16 mouse cellular contexts compared by ENCODE assay signal in the genomic region with DNA sequence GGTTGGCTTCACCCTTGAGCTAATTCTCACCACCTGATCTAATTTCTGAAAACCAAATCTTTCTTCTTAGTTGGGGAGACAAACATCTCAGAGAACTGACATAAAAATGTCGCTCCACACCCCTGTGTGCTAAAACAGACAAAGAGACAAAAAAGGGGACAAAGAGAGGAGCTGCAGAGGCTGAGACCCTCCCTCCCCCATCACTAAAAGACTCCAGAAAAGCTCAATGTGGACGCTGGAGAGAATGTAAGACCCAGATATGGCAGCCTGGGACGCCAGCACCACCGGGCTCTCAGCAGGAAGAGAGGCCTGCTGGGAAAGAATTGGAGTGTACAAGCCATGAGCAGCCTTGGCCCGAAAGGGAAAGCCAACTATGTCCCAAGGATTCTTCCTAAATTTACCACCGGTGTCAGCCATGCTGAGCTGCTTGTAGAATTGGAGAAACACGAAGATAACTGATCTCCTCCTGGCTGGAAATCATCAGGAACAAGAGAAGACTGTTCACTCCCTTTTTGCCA. TPM values are rescaled to one million over a fixed set of nuclear protein-coding genes. Genes with fewer than 3 reads are reported as not detected.
DNase-seq lines count a peak whose midpoint lies in the region; ATAC-seq and TF ChIP-seq lines count a peak whose summit lies in the region.
"Had no signal": no experiment of that assay in that cellular context is flagged by ENCODE, and none has a peak within 500 bp of the region (broad histone marks: within the 10 kb centered on the region; RNA-seq: fewer than 3 reads in every experiment).

No protein-coding gene starts in this region.

- WGBS in forebrain, embryonic 14.5 days: 41% methylated on average over 7 of the region's 7 CpGs
- WGBS in midbrain, embryonic 12.5 days: 46% methylated on average over 7 of the region's 7 CpGs

- H3K27me3 ChIP-seq in forebrain, embryonic 14.5 days (replicated peaks; ENCODE audit: control insufficient read depth, insufficient read depth, low read length): no peaks in the 10 kb centered on the region
- H3K27me3 ChIP-seq in midbrain, embryonic 12.5 days: no peaks in the 10 kb centered on the region
- H3K27me3 ChIP-seq: limb, embryonic 12.5 days had no signal

- peak overlapping the region; percentile 20; the same call in 1 of the 2 replicates for H3K4me3 ChIP-seq in layer of hippocampus, adult 2 months
- H3K4me3 ChIP-seq in forebrain, embryonic 14.5 days (ENCODE audit: low read depth, low read length): no peak overlapping the region
- H3K4me3 ChIP-seq in midbrain, embryonic 12.5 days: no peak overlapping the region
- H3K4me3 ChIP-seq: erythroblast, embryonic 14.5 days; heart, embryonic 10.5 days; limb, embryonic 12.5 days had no signal

- peak; percentile 54; the same call in 1 of the 2 replicates for ATAC-seq in forebrain, embryonic 14.5 days
- ATAC-seq in midbrain, embryonic 12.5 days (ENCODE audit: low FRiP score, low read depth): 0 out of 2 replicates have a peak, but pooled peaks have one; percentile 23

- peak overlapping the region; percentile 73 for H3K27ac ChIP-seq in layer of hippocampus, adult 2 months
- H3K27ac ChIP-seq in forebrain, embryonic 14.5 days (ENCODE audit: low read depth, low read length): peak overlapping the region; percentile 57
- H3K27ac ChIP-seq in midbrain, embryonic 12.5 days (replicated peaks): peak overlapping the region; percentile 20; the same call in 1 of the 2 replicates
- H3K27ac ChIP-seq: heart, embryonic 10.5 days; limb, embryonic 12.5 days; macrophage had no signal

- no peaks in the 10 kb centered on the region for H3K9me3 ChIP-seq in forebrain, embryonic 14.5 days (replicated peaks; ENCODE audit: control insufficient read depth, low read length)
- H3K9me3 ChIP-seq in midbrain, embryonic 12.5 days: no peaks in the 10 kb centered on the region
- H3K9me3 ChIP-seq: heart, embryonic 10.5 days; limb, embryonic 12.5 days had no signal

- TF ChIP-seq CTCF in layer of hippocampus, adult 2 months (conservative IDR thresholded peaks at IDR 0.05): no peak
- no peak for TF ChIP-seq CTCF in brain, embryonic 14.5 days (IDR thresholded peaks at IDR 0.05; ENCODE audit: borderline replicate concordance, extremely low read depth, insufficient read depth, insufficient read length)

- no peak for DNase-seq in layer of hippocampus, adult 2 months (ENCODE audit: low spot score in 2 of 2)
- no peak for DNase-seq in layer of hippocampus, adult 11-12 months (ENCODE audit: low spot score)
- DNase-seq in brain, embryonic 14.5 days (ENCODE audit: low read depth): peak; percentile 35
- DNase-seq in forebrain, embryonic 14.5 days (ENCODE audit: low spot score): peak; percentile 14
- DNase-seq in kidney, postnatal 25 days: no peak
- DNase-seq in lung, postnatal 4 days: no peak
- no peak for DNase-seq in urinary bladder, postnatal 14 days (ENCODE audit: low spot score)
- DNase-seq: adrenal gland, postnatal 10 days; B cell, adult 2 months; kidney, adult 9 months had no signal

- no peaks in the 10 kb centered on the region for H3K36me3 ChIP-seq in forebrain, embryonic 14.5 days (ENCODE audit: control insufficient read depth, insufficient read depth, low read length)
- H3K36me3 ChIP-seq in midbrain, embryonic 12.5 days: no peaks in the 10 kb centered on the region
- H3K36me3 ChIP-seq: heart, embryonic 10.5 days; limb, embryonic 12.5 days had no signal

- peak overlapping the region; percentile 22; the same call in 1 of the 2 replicates for H3K4me2 ChIP-seq in forebrain, embryonic 14.5 days (ENCODE audit: low read length)
- H3K4me2 ChIP-seq in midbrain, embryonic 12.5 days (replicated peaks): no peak overlapping the region
- H3K4me2 ChIP-seq: limb, embryonic 12.5 days had no signal

- no peak overlapping the region for H3K9ac ChIP-seq in forebrain, embryonic 14.5 days (ENCODE audit: low read length)
- H3K9ac ChIP-seq in midbrain, embryonic 12.5 days (replicated peaks): no peak overlapping the region
- H3K9ac ChIP-seq: limb, embryonic 12.5 days had no signal

- H3K4me1 ChIP-seq in forebrain, embryonic 14.5 days (ENCODE audit: control insufficient read depth, insufficient read depth, low read length): 0 out of 2 replicates have a peak, but pooled peaks cover 7% of the 10 kb centered on the region
- H3K4me1 ChIP-seq in midbrain, embryonic 12.5 days: peaks cover 13% of the 10 kb centered on the region
- H3K4me1 ChIP-seq: limb, embryonic 12.5 days had no signal

- TF ChIP-seq POLR2A in brain, embryonic 14.5 days (IDR thresholded peaks at IDR 0.05; ENCODE audit: borderline replicate concordance, extremely low read depth, insufficient read depth, insufficient read length, poor library complexity, severe bottlenecking): no peak

RNA-seq across cellular contexts. Expression of a gene that starts 8.6 kb away (rescaled TPM):
- total RNA-seq in layer of hippocampus, adult 2 months (2021): 1 to 10 TPM; 3.1 TPM
- 0.98 and 2.2 TPM in 2 replicates for polyA plus RNA-seq in brain, embryonic 14.5 days (2012; rRNA removed)
- polyA plus RNA-seq in forebrain, embryonic 14.5 days (2014; fragmentation: Nextera tagmentation; extraction: Ambion mirVana): 3.9 and 4.5 TPM in 2 replicates
- polyA plus RNA-seq in midbrain, embryonic 12.5 days (2016; fragmentation: Nextera tagmentation; extraction: Ambion mirVana): not detected in 2 replicates
- total RNA-seq: gastrocnemius, adult 8-10 months had no signal
- polyA plus RNA-seq: erythroblast, embryonic 14.5 days; heart, embryonic 10.5 days; macrophage had no signal

RNA-seq across cellular contexts. Expression of a gene that starts 9.0 kb away (rescaled TPM):
- total RNA-seq in layer of hippocampus, adult 2 months (2021): 100 to 1,000 TPM; 227 to 254 TPM
- polyA plus RNA-seq in brain, embryonic 14.5 days (2012; rRNA removed): 804 and 914 TPM in 2 replicates
- polyA plus RNA-seq in forebrain, embryonic 14.5 days (2014; fragmentation: Nextera tagmentation; extraction: Ambion mirVana): 146 and 210 TPM in 2 replicates
- 168 and 207 TPM in 2 replicates for polyA plus RNA-seq in midbrain, embryonic 12.5 days (2016; fragmentation: Nextera tagmentation; extraction: Ambion mirVana)

Comparison
In these comparisons a context has a peak if more than half of its experiments do, and no peak if none do; other contexts are left out.
1. DNase-seq: peak in brain, embryonic 14.5 days (single experiment) and forebrain, embryonic 14.5 days (single experiment); none in layer of hippocampus, adult 2 months (0 of 2), layer of hippocampus, adult 11-12 months (single experiment), kidney, postnatal 25 days (0 of 2), lung, postnatal 4 days (0 of 2) and urinary bladder, postnatal 14 days (single experiment).
2. H3K27ac ChIP-seq: peak in every context shown above with its lines; median percentile 73 in layer of hippocampus, adult 2 months; 57 in forebrain, embryonic 14.5 days; 20 in midbrain, embryonic 12.5 days.